Mouse (Mus musculus): ENCODE data around the gene Rcn3.

GRCm38 (mm10) chr7:45056329-45056971 lies 35.6 kb downstream of the Rcn3 start:
- TF ChIP-seq POLR2A (IDR thresholded peaks at IDR 0.05; ENCODE audit: extremely low read depth, insufficient read depth, low read length) (no peak), CTCF (IDR thresholded peaks at IDR 0.05; ENCODE audit: extremely low read depth, insufficient read depth, low read length) (no peak)

Data from cortical plate, adult 2 months (tissue).